Mouse (Mus musculus) heart, postnatal 0 days (tissue): ENCODE measurements around the gene Cfap54.

ENCODE experiments used
- CTCF ChIP-seq: IDR thresholded peaks from 2 replicates; pipeline ENCODE4 v1.5.1; 2016; ENCODE audit warnings: antibody characterized with exemption, control low read depth, low read depth
- EP300 ChIP-seq: IDR thresholded peaks from 2 replicates; pipeline ENCODE4 v1.6.1; 2016; ENCODE audit warnings: antibody characterized with exemption, low read depth

- TF ChIP-seq CTCF (no peak), EP300 (no peak)
These were observed 131.4 kb downstream of the Cfap54 start for GRCm38 (mm10) chr10:92950044-92950443.
